Comparison of ENCODE assay signal across 20 mouse cellular contexts in genomic region chr2:92461215-92461614, GRCm38 (mm10). TPM values are rescaled to one million over a fixed set of nuclear protein-coding genes. Genes with fewer than 3 reads are reported as not detected.
DNase-seq lines count a peak whose midpoint lies in the region; ATAC-seq and TF ChIP-seq lines count a peak whose summit lies in the region.
"Had no signal": no experiment of that assay in that cellular context is flagged by ENCODE, and none has a peak within 500 bp of the region (broad histone marks: within the 10 kb centered on the region; RNA-seq: fewer than 3 reads in every experiment).

No protein-coding gene starts in this region.

- no peaks in the 10 kb centered on the region for H3K36me3 ChIP-seq in midbrain, embryonic 11.5 days (ENCODE audit: control insufficient read depth, insufficient read depth, low read length)
- no peaks in the 10 kb centered on the region for H3K36me3 ChIP-seq in midbrain, embryonic 10.5 days
- peaks cover 0 to 19% of the 10 kb centered on the region in 2 experiments; a peak in 2 of 4 replicates for H3K36me3 ChIP-seq in MEL (ENCODE audit: control insufficient read depth in 1 of 2, insufficient read depth in 2 of 2, low read length in 2 of 2)

- H3K79me2 ChIP-seq in MEL (ENCODE audit: control insufficient read depth, insufficient read depth, low read length, poor library complexity), result peaks cover 33% of the 10 kb centered on the region

- TF ChIP-seq RAD21 in MEL (IDR thresholded peaks at IDR 0.05; ENCODE audit: low read depth, low read length), result no peak

- no peak for TF ChIP-seq CTCF in MEL (IDR thresholded peaks at IDR 0.05 in 2 of 3, conservative IDR thresholded peaks at IDR 0.05 in 1 of 3; ENCODE audit: control insufficient read depth in 1 of 3, insufficient read depth in 1 of 3, low read depth in 2 of 3, low read length in 3 of 3, poor library complexity in 1 of 3, severe bottlenecking in 1 of 3)

- no peak overlapping the region for H3K27ac ChIP-seq in midbrain, embryonic 11.5 days (ENCODE audit: low read depth, low read length)
- no peak overlapping the region for H3K27ac ChIP-seq in midbrain, embryonic 10.5 days (replicated peaks)
- no peak overlapping the region for H3K27ac ChIP-seq in MEL (ENCODE audit: control insufficient read depth, low read depth, low read length)

- DNase-seq in cerebellum, adult 9-10 months, result peak; percentile 26
- DNase-seq in cerebellum, postnatal 36 days, result no peak
- DNase-seq in midbrain, embryonic 11.5 days (ENCODE audit: low spot score, missing footprints), result peak; percentile 75
- no peak for DNase-seq in midbrain, embryonic 10.5 days (ENCODE audit: low spot score)
- no peak for DNase-seq in MEL (ENCODE audit: low read depth, low spot score)
- no peak for DNase-seq in layer of hippocampus, adult 9-11 months
- DNase-seq: adrenal gland, adult 2 months; adrenal gland, adult 8-10 months; adrenal gland, postnatal 10 days; adrenal gland, postnatal 14 days; adrenal gland, postnatal 25 days; adrenal gland, postnatal 36 days; B cell, adult 2 months; cerebellum, adult 11-12 months; cerebellum, adult 18-20 months; cerebellum, adult 2 months had no signal

- H3K4me2 ChIP-seq in midbrain, embryonic 11.5 days, result no peak overlapping the region

- H3K27me3 ChIP-seq in midbrain, embryonic 11.5 days (ENCODE audit: control insufficient read depth, insufficient read depth, low read length), result peaks cover 11% of the 10 kb centered on the region
- peaks cover 35% of the 10 kb centered on the region for H3K27me3 ChIP-seq in midbrain, embryonic 10.5 days (ENCODE audit: low read depth, poor library complexity, severe bottlenecking)
- H3K27me3 ChIP-seq in MEL (ENCODE audit: control insufficient read depth in 1 of 2, insufficient read depth in 2 of 2, low read length in 2 of 2), result no peaks in the 10 kb centered on the region
- H3K27me3 ChIP-seq: Patski had no signal

- TF ChIP-seq POLR2A in MEL (IDR thresholded peaks at IDR 0.05; ENCODE audit: control insufficient read depth in 1 of 2, insufficient read depth in 1 of 2, low read depth in 1 of 2, low read length in 2 of 2, poor library complexity in 1 of 2), result no peak

- H3K4me3 ChIP-seq in midbrain, embryonic 11.5 days (ENCODE audit: low read depth, low read length), result no peak overlapping the region
- no peak overlapping the region for H3K4me3 ChIP-seq in midbrain, embryonic 10.5 days
- H3K4me3 ChIP-seq in MEL (ENCODE audit: control insufficient read depth in 1 of 2, insufficient read depth in 1 of 2, low read depth in 2 of 2, low read length in 2 of 2), result no peak overlapping the region

- H3K9me3 ChIP-seq in midbrain, embryonic 11.5 days (ENCODE audit: control insufficient read depth, low read length), result no peaks in the 10 kb centered on the region
- H3K9me3 ChIP-seq in midbrain, embryonic 10.5 days (replicated peaks), result no peaks in the 10 kb centered on the region
- no peaks in the 10 kb centered on the region for H3K9me3 ChIP-seq in MEL (replicated peaks; ENCODE audit: insufficient read depth, low read length)
- H3K9me3 ChIP-seq: G1E had no signal

- peaks cover 10% of the 10 kb centered on the region for H3K4me1 ChIP-seq in midbrain, embryonic 11.5 days (ENCODE audit: control insufficient read depth, insufficient read depth, low read length)
- peaks cover 44% of the 10 kb centered on the region for H3K4me1 ChIP-seq in midbrain, embryonic 10.5 days
- peaks cover 6 to 23% of the 10 kb centered on the region in 2 experiments; a peak in 3 of 4 replicates for H3K4me1 ChIP-seq in MEL (ENCODE audit: control insufficient read depth in 1 of 2, insufficient read depth in 2 of 2, low read length in 2 of 2)

- TF ChIP-seq EP300 in MEL (IDR thresholded peaks at IDR 0.05; ENCODE audit: low read depth in 1 of 2, low read length in 2 of 2), result no peak

- ATAC-seq in midbrain, embryonic 11.5 days (ENCODE audit: low FRiP score), result no peak
- ATAC-seq: activated CD4-positive, CD25-positive, alpha-beta regulatory T cell, adult 4 months; CD4-positive, CD25-positive, alpha-beta regulatory T cell, adult 4 months; Patski had no signal

- no peak overlapping the region for H3K9ac ChIP-seq in midbrain, embryonic 11.5 days (ENCODE audit: low read length)
- no peak overlapping the region for H3K9ac ChIP-seq in MEL (ENCODE audit: control insufficient read depth, low read depth, low read length, poor library complexity, severe bottlenecking)

- WGBS in midbrain, embryonic 11.5 days, result 76% methylated on average over 1 of the region's 1 CpGs
- WGBS in midbrain, embryonic 10.5 days, result 76% methylated on average over 1 of the region's 1 CpGs

TF ChIP-seq in MEL, 35 proteins besides CTCF, POLR2A, EP300 and RAD21:
- TF ChIP-seq TBP (IDR thresholded peaks at IDR 0.05; ENCODE audit: low read depth, low read length) (peak; percentile 80), SMC3 (IDR thresholded peaks at IDR 0.05; ENCODE audit: low read depth, low read length) (no peak)

RNA-seq across cellular contexts. Expression of gene Slc35c1, which starts 0.9 kb away (rescaled TPM):
- 9.2 and 9.5 TPM in 2 replicates for polyA plus RNA-seq in midbrain, embryonic 11.5 days (2014; fragmentation: Nextera tagmentation; extraction: Ambion mirVana)
- 12.8 and 15.1 TPM in 2 replicates for polyA plus RNA-seq in midbrain, embryonic 10.5 days (2016; fragmentation: Nextera tagmentation; extraction: Ambion mirVana)
- 14.4 and 16.8 TPM in 2 replicates for total RNA-seq in MEL (2012; rRNA removed)
- 10 to 100 TPM in 1 of 2 experiments, not detected in 1; 64.5 TPM for polyA plus RNA-seq in MEL (2012; ENCODE audit: insufficient read depth in 1 of 2, insufficient read length in 2 of 2, low read depth in 1 of 2, low replicate concordance in 2 of 2, missing spikeins in 1 of 2)

RNA-seq across cellular contexts. Expression of gene Cry2, which starts 27.4 kb away (rescaled TPM):
- polyA plus RNA-seq in midbrain, embryonic 11.5 days (2014; fragmentation: Nextera tagmentation; extraction: Ambion mirVana), result 20.5 and 21.9 TPM in 2 replicates
- 32.8 and 36.2 TPM in 2 replicates for polyA plus RNA-seq in midbrain, embryonic 10.5 days (2016; fragmentation: Nextera tagmentation; extraction: Ambion mirVana)
- 13.3 and 16.4 TPM in 2 replicates for total RNA-seq in MEL (2012; rRNA removed)
- 10 to 100 TPM in 1 of 2 experiments, not detected in 1; 36.2 TPM for polyA plus RNA-seq in MEL (2012; ENCODE audit: insufficient read depth in 1 of 2, insufficient read length in 2 of 2, low read depth in 1 of 2, low replicate concordance in 2 of 2, missing spikeins in 1 of 2)

Comparison
In these comparisons a context has a peak if more than half of its experiments do, and no peak if none do; other contexts are left out.
1. DNase-seq: peak in cerebellum, adult 9-10 months (single experiment) and midbrain, embryonic 11.5 days (single experiment); none in cerebellum, postnatal 36 days (0 of 2), midbrain, embryonic 10.5 days (single experiment), MEL (single experiment) and layer of hippocampus, adult 9-11 months (single experiment).